Mouse (Mus musculus) forebrain, embryonic 16.5 days (tissue): ENCODE measurements at regions not wholly inside any gene's neighbourhood (a gene's known extent, or its start where the extent isn't known, plus 50 kb on each side); places are given as distances from the start of the nearest gene placed in this dataset.
A peak's percentile ranks its signal among the peaks of the same experiment; 100 is the strongest.

Experiments used
- ATAC-seq: fragments of 200-750 bp; cut with Nextera tagmentation; 2 replicates; pipeline ENCODE4 v1.8.0; 2017; ENCODE audit warnings: mild to moderate bottlenecking, moderate library complexity
- H3K27ac ChIP-seq: fragments of 300-500 bp; sonication (generic); 2 replicates; pipeline ENCODE4 v1.5.1; 2014; ENCODE audit warnings: low read length, control low read depth
- H3K27me3 ChIP-seq: fragments of 300-500 bp; sonication (generic); replicated peaks from 2 replicates; pipeline ENCODE4 v1.6.1; 2014; ENCODE audit warnings: low read length; ENCODE audit not compliant: control insufficient read depth, insufficient read depth
- H3K36me3 ChIP-seq: fragments of 300-500 bp; sonication (generic); 2 replicates; pipeline ENCODE4 v1.6.1; 2014; ENCODE audit not compliant: control insufficient read depth, insufficient read depth
- H3K4me1 ChIP-seq: fragments of 300-500 bp; sonication (generic); replicated peaks from 2 replicates; pipeline ENCODE4 v1.6.1; 2014; ENCODE audit warnings: low read length; ENCODE audit not compliant: control insufficient read depth, insufficient read depth
- H3K4me2 ChIP-seq: fragments of 300-500 bp; sonication (generic); 2 replicates; pipeline ENCODE4 v1.6.1; 2014; ENCODE audit warnings: mild to moderate bottlenecking, low read length, control low read depth
- H3K4me3 ChIP-seq: fragments of 300-500 bp; sonication (generic); replicated peaks from 2 replicates; pipeline ENCODE4 v1.5.1; 2014; ENCODE audit warnings: mild to moderate bottlenecking, low read length, control low read depth
- H3K9ac ChIP-seq: fragments of 300-500 bp; sonication (generic); replicated peaks from 2 replicates; pipeline ENCODE4 v1.6.1; 2014; ENCODE audit warnings: low read depth, low read length, control low read depth
- H3K9me3 ChIP-seq: fragments of 300-500 bp; sonication (generic); 2 replicates; pipeline ENCODE4 v1.6.1; 2016; ENCODE audit warnings: low read length; ENCODE audit not compliant: control insufficient read depth
- WGBS: fragments of 180-500 bp; shearing (Covaris S2); extraction: QIAGEN DNeasy Blood & Tissue Kit; methylation state at CpG from one replicate; pipeline ENCODE4 v1.1.7; 2014; 5-methylcytosine and 5-hydroxymethylcytosine counted together

- Histone ChIP-seq H3K4me1 (peaks cover 5% of the 10 kb centered on the region; the same call in 1 of the 2 replicates), H3K9me3 (no peaks in the 10 kb centered on the region), H3K27me3 (no peaks in the 10 kb centered on the region), H3K4me3 (no peak overlapping the region), H3K4me2 (no peak overlapping the region), H3K36me3 (no peaks in the 10 kb centered on the region), H3K9ac (no peak overlapping the region), H3K27ac (no peak overlapping the region)
- ATAC-seq, result no peak
- WGBS, result 75% methylated on average over 2 of the region's 2 CpGs
These were observed 324.2 kb downstream of the Ice1 start for GRCm38 (mm10) chr13:70313205-70313604.

GRCm38 (mm10) chr13:70323537-70323936 is 313.9 kb downstream of the Ice1 start:
- Histone ChIP-seq H3K27ac (no peak overlapping the region), H3K27me3 (no peaks in the 10 kb centered on the region), H3K4me3 (no peak overlapping the region), H3K4me2 (no peak overlapping the region), H3K9ac (no peak overlapping the region), H3K36me3 (no peaks in the 10 kb centered on the region), H3K9me3 (no peaks in the 10 kb centered on the region), H3K4me1 (no peaks in the 10 kb centered on the region)
- 57% methylated on average over 1 of the region's 1 CpGs for WGBS
- ATAC-seq, result no peak

- Histone ChIP-seq H3K27ac (no peak overlapping the region), H3K36me3 (no peaks in the 10 kb centered on the region), H3K27me3 (no peaks in the 10 kb centered on the region), H3K4me1 (0 out of 2 replicates have a peak, but pooled peaks cover 4% of the 10 kb centered on the region), H3K4me3 (no peak overlapping the region), H3K4me2 (no peak overlapping the region), H3K9me3 (no peaks in the 10 kb centered on the region), H3K9ac (no peak overlapping the region)
- WGBS, result 35% methylated on average over 4 of the region's 4 CpGs
- ATAC-seq, result 0 out of 2 replicates have a peak, but pooled peaks have one; percentile 53
These were observed 301.4 kb downstream of the Ice1 start for GRCm38 (mm10) chr13:70336069-70336468.

GRCm38 (mm10) chr13:70340437-70340836 is 297.0 kb downstream of the Ice1 start:
- H3K27me3 ChIP-seq, result no peaks in the 10 kb centered on the region
- no peak for ATAC-seq
- no peak overlapping the region for H3K4me3 ChIP-seq
- no peaks in the 10 kb centered on the region for H3K36me3 ChIP-seq
- no peak overlapping the region for H3K27ac ChIP-seq
- H3K9me3 ChIP-seq, result no peaks in the 10 kb centered on the region
- no peak overlapping the region for H3K9ac ChIP-seq
- H3K4me1 ChIP-seq, result 0 out of 2 replicates have a peak, but pooled peaks cover 4% of the 10 kb centered on the region
- WGBS, result 26% methylated on average over 3 of the region's 3 CpGs
- H3K4me2 ChIP-seq, result no peak overlapping the region

GRCm38 (mm10) chr13:70343191-70343734 is 294.2 kb downstream of the Ice1 start:
- Histone ChIP-seq H3K4me1 (0 out of 2 replicates have a peak, but pooled peaks cover 2% of the 10 kb centered on the region), H3K27ac (no peak overlapping the region), H3K9me3 (no peaks in the 10 kb centered on the region), H3K27me3 (no peaks in the 10 kb centered on the region), H3K9ac (no peak overlapping the region), H3K4me3 (no peak overlapping the region), H3K36me3 (no peaks in the 10 kb centered on the region), H3K4me2 (no peak overlapping the region)
- ATAC-seq, result no peak
- 88% methylated on average over 1 of the region's 1 CpGs for WGBS

- H3K36me3 ChIP-seq, result no peaks in the 10 kb centered on the region
- H3K9ac ChIP-seq, result no peak overlapping the region
- H3K4me2 ChIP-seq, result no peak overlapping the region
- H3K27ac ChIP-seq, result no peak overlapping the region
- no peaks in the 10 kb centered on the region for H3K9me3 ChIP-seq
- no peak for ATAC-seq
- no peak overlapping the region for H3K4me3 ChIP-seq
- 0 out of 2 replicates have a peak, but pooled peaks cover 2% of the 10 kb centered on the region for H3K4me1 ChIP-seq
- 53% methylated on average over 2 of the region's 2 CpGs for whole genome bisulfite sequencing
- H3K27me3 ChIP-seq, result no peaks in the 10 kb centered on the region
These were observed 293.5 kb downstream of the Ice1 start for GRCm38 (mm10) chr13:70343911-70344310.

GRCm38 (mm10) chr13:70344311-70344710 is 293.1 kb downstream of the Ice1 start:
- Histone ChIP-seq H3K27ac (no peak overlapping the region), H3K4me2 (no peak overlapping the region), H3K4me3 (no peak overlapping the region), H3K36me3 (no peaks in the 10 kb centered on the region), H3K9me3 (no peaks in the 10 kb centered on the region), H3K4me1 (0 out of 2 replicates have a peak, but pooled peaks cover 2% of the 10 kb centered on the region), H3K9ac (no peak overlapping the region), H3K27me3 (no peaks in the 10 kb centered on the region)
- ATAC-seq, result no peak
- WGBS, result 56% methylated on average over 5 of the region's 5 CpGs

- H3K4me3 ChIP-seq, result no peak overlapping the region
These were observed 289.0 kb downstream of the Ice1 start for GRCm38 (mm10) chr13:70348456-70348855.

GRCm38 (mm10) chr13:70348965-70349364 is 288.5 kb downstream of the Ice1 start:
- Histone ChIP-seq H3K4me2 (no peak overlapping the region), H3K4me1 (no peaks in the 10 kb centered on the region), H3K9ac (no peak overlapping the region), H3K27ac (no peak overlapping the region), H3K4me3 (no peak overlapping the region), H3K36me3 (no peaks in the 10 kb centered on the region), H3K27me3 (no peaks in the 10 kb centered on the region), H3K9me3 (no peaks in the 10 kb centered on the region)
- ATAC-seq, result no peak
- WGBS, result 46% methylated on average over 2 of the region's 2 CpGs

More at GRCm38 (mm10) chr13:70348456-70348855, 289.0 kb downstream of the Ice1 start:
- no peaks in the 10 kb centered on the region for H3K36me3 ChIP-seq
- H3K27me3 ChIP-seq, result no peaks in the 10 kb centered on the region
- no peak overlapping the region for H3K9ac ChIP-seq
- H3K9me3 ChIP-seq, result no peaks in the 10 kb centered on the region
- 87% methylated on average over 4 of the region's 4 CpGs for WGBS
- H3K4me1 ChIP-seq, result no peaks in the 10 kb centered on the region
- no peak overlapping the region for H3K4me2 ChIP-seq
- H3K27ac ChIP-seq, result no peak overlapping the region
- ATAC-seq, result no peak

GRCm38 (mm10) chr13:70369647-70370046 is 267.8 kb downstream of the Ice1 start:
- Histone ChIP-seq H3K27me3 (no peaks in the 10 kb centered on the region), H3K4me3 (no peak overlapping the region), H3K9me3 (no peaks in the 10 kb centered on the region), H3K9ac (no peak overlapping the region), H3K4me1 (no peaks in the 10 kb centered on the region), H3K27ac (no peak overlapping the region), H3K4me2 (no peak overlapping the region), H3K36me3 (no peaks in the 10 kb centered on the region)
- WGBS, result 82% methylated on average over 2 of the region's 2 CpGs
- ATAC-seq, result no peak
